Mouse (Mus musculus) kidney, adult 9 months (tissue): ENCODE measurements at regions not wholly inside any gene's neighbourhood (a gene's known extent, or its start where the extent isn't known, plus 50 kb on each side); places are given as distances from the start of the nearest gene placed in this dataset.

Source experiments
- DNase-seq: peaks from one replicate; pipeline ENCODE4 v3.0.0; 2022

GRCm38 (mm10) chr7:31455775-31456174 lies 80.4 kb downstream of the Scgb1b3 start:
- peak; percentile 5 for DNase-seq
